Mouse (Mus musculus) urinary bladder, adult 2 months (tissue): ENCODE measurements around the gene Ttc22. TPM values are rescaled to one million over a fixed set of nuclear protein-coding genes. Genes with fewer than 3 reads are reported as not detected.

ENCODE experiments used
- DNase-seq: peaks from one replicate; pipeline ENCODE4 v3.0.0; 2022; ENCODE audit warnings: low spot score
- polyA plus RNA-seq: library from polyadenylated mRNA; depleted of rRNA; stranded (reverse); fragments of >200 nt; gene quantifications from 2 replicates; pipeline ENCODE4 v1.2.3, GENCODE M21; 2012; rRNA removed

Gene Ttc22
- polyA plus RNA-seq = 8.0 and 11.9 TPM in 2 replicates

GRCm38 (mm10) chr4:106622030-106622493, at the start of gene Ttc22:
Gene Ttc22 (plus strand): TSS chr4:106622432.
- DNase-seq = peak; percentile 59

GRCm38 (mm10) chr4:106575022-106575421, 47.2 kb upstream of the Ttc22 start:
- DNase-seq = no peak

- no peak for DNase-seq
These were observed 44.7 kb upstream of the Ttc22 start for GRCm38 (mm10) chr4:106577511-106577910.

GRCm38 (mm10) chr4:106581176-106581864, 40.9 kb upstream of the Ttc22 start:
- no peak for DNase-seq

GRCm38 (mm10) chr4:106581865-106582204, 40.4 kb upstream of the Ttc22 start:
- DNase-seq = no peak

- no peak for DNase-seq
These were observed 39.6 kb upstream of the Ttc22 start for GRCm38 (mm10) chr4:106582428-106583153.

- DNase-seq = no peak
These were observed 37.6 kb upstream of the Ttc22 start for GRCm38 (mm10) chr4:106584665-106585064.

- DNase-seq = no peak
These were observed 35.2 kb upstream of the Ttc22 start for GRCm38 (mm10) chr4:106587075-106587474.

GRCm38 (mm10) chr4:106590142-106590541, 32.1 kb upstream of the Ttc22 start:
- no peak for DNase-seq

GRCm38 (mm10) chr4:106590871-106591270, 31.4 kb upstream of the Ttc22 start:
- no peak for DNase-seq

- no peak for DNase-seq
These were observed 28.6 kb upstream of the Ttc22 start for GRCm38 (mm10) chr4:106593636-106594035.

GRCm38 (mm10) chr4:106596200-106596599, 26.0 kb upstream of the Ttc22 start:
- DNase-seq = no peak

- no peak for DNase-seq
These were observed 25.2 kb upstream of the Ttc22 start for GRCm38 (mm10) chr4:106597055-106597454.

- no peak for DNase-seq
These were observed 24.5 kb upstream of the Ttc22 start for GRCm38 (mm10) chr4:106597741-106598140.

- DNase-seq = no peak
These were observed 22.8 kb upstream of the Ttc22 start for GRCm38 (mm10) chr4:106599415-106599814.

GRCm38 (mm10) chr4:106600770-106601169, 21.5 kb upstream of the Ttc22 start:
- DNase-seq = no peak

GRCm38 (mm10) chr4:106606639-106607554, 15.3 kb upstream of the Ttc22 start:
- DNase-seq = no peak

- DNase-seq = no peak
These were observed 14.3 kb upstream of the Ttc22 start for GRCm38 (mm10) chr4:106607905-106608304.

- no peak for DNase-seq
These were observed 9.1 kb upstream of the Ttc22 start for GRCm38 (mm10) chr4:106613105-106613504.

- no peak for DNase-seq
These were observed 8.7 kb upstream of the Ttc22 start for GRCm38 (mm10) chr4:106613560-106613959.

- peak; percentile 40 for DNase-seq
These were observed 7.9 kb upstream of the Ttc22 start for GRCm38 (mm10) chr4:106614180-106614797.

GRCm38 (mm10) chr4:106614881-106615280, 7.4 kb upstream of the Ttc22 start:
- no peak for DNase-seq
